Mouse (Mus musculus) retina, embryonic 14.5 days (tissue): ENCODE results near the gene Epyc.
"Not testable (repeated sequence)": the region's sequence is repeated elsewhere in the genome, so short reads cannot be mapped to it uniquely, and the experiment has no call there.

Experiments used
- DNase-seq: peaks from one replicate; pipeline ENCODE4 v3.0.0-alpha.2; 2015; ENCODE audit warnings: low spot score

The Epyc gene

GRCm38 (mm10) chr10:97714584-97714983 is 70.7 kb downstream of the Epyc start:
- DNase-seq, result no peak

GRCm38 (mm10) chr10:97715289-97715906 is 71.5 kb downstream of the Epyc start:
- no peak for DNase-seq

GRCm38 (mm10) chr10:97717233-97717632 is 73.4 kb downstream of the Epyc start:
- no peak for DNase-seq

- DNase-seq, result no peak
Observed at GRCm38 (mm10) chr10:97718021-97718420, 74.2 kb downstream of the Epyc start.

GRCm38 (mm10) chr10:97720625-97721024 is 76.8 kb downstream of the Epyc start:
- DNase-seq, result no peak

- no peak for DNase-seq
Observed at GRCm38 (mm10) chr10:97722709-97723108, 78.8 kb downstream of the Epyc start.

- no peak for DNase-seq
Observed at GRCm38 (mm10) chr10:97725929-97726328, 82.1 kb downstream of the Epyc start.

- DNase-seq, result not testable (repeated sequence)
Observed at GRCm38 (mm10) chr10:97726655-97727054, 82.8 kb downstream of the Epyc start, which contains the start of gene C030005K15Rik. Gene C030005K15Rik, minus strand, starts transcription at chr10:97726755.
